Mouse (Mus musculus) cerebellum, postnatal 36 days (tissue): ENCODE results near the gene Tet3.

Source experiments
- DNase-seq, 2 experiments: peaks; one replicate each; pipeline ENCODE4 v3.0.0; 2021 to 2022; ENCODE audit warnings: mixed read lengths in 2 of 2

The Tet3 gene

DNA sequence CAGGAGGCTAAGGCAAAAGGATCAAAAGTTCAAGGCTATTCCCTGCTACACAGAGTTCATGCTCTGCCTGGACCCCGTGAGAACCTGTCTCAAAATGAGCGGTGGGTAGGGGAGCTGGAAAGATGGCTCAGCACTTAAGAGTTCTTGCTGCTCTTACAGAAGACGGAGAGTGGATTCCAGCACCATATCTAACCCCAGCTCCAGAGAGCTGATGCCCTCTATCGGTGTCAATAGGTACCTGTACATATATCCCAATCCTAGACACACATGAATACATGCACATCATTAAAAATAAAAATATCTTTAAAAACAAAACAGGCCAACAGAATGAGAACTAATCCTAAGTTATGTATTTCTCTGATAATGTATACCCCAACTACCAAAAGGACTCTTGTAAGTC, 19.3 kb upstream of the Tet3 start:
- no peak for DNase-seq

DNA sequence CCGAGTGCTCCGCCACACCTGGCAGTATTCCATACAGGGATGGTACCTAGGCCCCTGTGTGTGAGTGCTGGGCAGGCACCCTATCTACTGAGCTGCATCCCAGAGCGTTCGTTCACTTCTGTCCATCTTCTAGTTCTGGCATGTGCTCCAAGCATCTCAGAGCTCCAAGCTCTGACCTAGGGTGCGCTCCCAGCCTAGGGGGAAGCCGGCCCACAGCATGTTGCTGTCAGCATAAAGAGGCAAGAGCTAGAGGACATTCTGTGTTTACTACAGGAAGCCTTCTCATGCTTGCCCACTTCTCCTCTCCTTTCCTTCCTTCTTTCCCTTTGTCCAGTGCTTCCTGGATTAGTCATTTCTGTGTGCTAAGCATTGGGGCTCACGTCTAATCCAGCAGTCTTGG, 16.5 kb upstream of the Tet3 start:
- DNase-seq = no peak

DNA sequence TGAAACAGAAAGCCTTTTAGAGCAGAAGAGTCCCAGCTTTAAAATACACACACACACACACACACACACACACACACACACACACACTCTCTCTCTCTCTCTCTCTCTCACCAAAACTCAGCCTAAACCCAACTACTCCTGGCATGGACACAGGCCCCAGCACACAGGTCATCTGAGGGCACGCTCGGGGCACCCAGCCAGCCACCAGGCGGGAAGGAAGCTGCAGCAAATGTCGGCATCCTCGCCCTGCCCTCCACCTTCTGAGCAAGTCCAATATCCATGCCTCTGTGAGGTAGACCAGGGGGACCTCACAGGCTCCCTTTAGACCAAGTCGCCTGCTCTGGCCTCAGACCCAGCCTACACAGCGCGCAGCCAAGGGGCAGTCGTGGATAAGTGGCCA, 14.4 kb upstream of the Tet3 start:
- peak; percentile 69 to 78 for DNase-seq

DNA sequence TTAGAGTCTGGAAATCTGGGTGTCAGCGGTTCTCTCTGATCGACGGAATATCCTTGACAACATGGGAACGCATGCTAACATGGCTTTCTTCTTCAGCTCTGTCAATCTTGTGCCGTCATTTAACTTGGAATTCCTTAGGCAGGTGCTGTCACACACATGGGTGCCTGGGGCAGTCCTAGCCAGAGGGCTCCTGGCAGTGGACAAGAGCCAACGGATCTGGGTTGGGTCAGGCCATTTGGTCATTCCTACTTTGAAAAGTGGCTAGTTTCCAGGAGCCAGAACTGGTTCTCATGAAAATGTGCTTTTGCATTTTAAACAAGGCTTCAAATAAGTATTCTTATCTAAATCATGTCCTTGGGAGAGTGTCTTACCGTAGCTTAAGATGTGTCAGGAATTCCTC, 12.9 kb upstream of the Tet3 start:
- no peak for DNase-seq

DNA sequence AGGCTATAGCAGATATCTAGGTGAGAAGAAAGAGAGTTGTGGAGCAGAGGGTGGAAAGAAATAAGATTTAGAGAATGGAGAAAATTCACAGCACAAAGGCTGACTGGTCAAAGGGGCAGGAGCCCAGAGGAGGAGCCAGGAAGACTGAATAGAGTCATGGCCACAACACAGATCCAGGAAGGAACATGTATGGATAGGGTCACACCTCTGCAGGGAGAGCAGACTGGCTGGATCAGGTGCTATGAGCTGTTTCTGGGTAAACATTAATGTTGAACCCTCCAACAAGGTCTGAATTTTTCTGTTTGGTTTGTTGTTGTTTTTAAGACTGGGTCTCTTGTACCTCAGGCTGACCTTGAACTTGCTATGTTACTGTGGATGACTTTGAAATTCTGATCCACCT, 5.1 kb upstream of the Tet3 start:
- DNase-seq = no peak

DNA sequence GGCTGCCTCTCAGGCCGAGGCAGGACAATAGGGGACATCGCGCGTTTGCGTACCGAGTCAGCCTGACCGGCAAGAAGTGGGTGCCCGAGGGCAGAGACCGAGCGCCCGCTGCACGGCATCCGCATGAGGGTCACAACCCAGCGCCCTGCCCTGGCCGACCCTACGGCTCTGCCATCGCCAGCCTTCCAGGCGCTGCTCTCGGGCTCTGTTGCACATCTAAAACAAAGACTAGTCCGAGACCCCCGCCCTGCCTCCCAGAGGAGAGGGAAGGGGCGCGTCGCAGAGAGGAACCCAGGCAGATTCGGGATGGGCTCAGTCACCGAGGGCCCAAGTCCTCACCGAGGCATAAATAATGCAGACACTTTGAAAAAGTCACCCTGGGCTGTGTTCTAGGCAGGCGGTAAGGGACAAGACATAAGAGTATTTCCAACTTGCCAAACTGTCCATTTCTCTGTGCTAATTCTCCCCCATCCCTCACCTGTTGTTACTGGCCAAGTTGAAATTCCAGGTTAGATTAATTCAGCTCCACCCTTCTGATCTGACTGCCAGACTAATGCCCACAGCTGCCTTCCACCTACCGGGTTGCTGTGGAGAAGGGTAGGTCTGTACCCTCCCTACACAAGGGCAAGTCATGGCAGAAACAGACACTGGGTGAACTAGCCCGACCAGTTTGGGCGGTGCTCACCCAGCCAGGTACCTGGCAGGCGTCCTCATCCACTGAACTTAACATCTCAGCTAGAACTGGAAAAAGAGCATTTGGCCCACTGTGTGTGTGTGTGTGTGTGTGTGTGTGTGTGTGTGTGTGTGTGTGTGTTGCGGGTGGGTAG, 1.7 kb downstream of the Tet3 start:
- no peak for DNase-seq

DNA sequence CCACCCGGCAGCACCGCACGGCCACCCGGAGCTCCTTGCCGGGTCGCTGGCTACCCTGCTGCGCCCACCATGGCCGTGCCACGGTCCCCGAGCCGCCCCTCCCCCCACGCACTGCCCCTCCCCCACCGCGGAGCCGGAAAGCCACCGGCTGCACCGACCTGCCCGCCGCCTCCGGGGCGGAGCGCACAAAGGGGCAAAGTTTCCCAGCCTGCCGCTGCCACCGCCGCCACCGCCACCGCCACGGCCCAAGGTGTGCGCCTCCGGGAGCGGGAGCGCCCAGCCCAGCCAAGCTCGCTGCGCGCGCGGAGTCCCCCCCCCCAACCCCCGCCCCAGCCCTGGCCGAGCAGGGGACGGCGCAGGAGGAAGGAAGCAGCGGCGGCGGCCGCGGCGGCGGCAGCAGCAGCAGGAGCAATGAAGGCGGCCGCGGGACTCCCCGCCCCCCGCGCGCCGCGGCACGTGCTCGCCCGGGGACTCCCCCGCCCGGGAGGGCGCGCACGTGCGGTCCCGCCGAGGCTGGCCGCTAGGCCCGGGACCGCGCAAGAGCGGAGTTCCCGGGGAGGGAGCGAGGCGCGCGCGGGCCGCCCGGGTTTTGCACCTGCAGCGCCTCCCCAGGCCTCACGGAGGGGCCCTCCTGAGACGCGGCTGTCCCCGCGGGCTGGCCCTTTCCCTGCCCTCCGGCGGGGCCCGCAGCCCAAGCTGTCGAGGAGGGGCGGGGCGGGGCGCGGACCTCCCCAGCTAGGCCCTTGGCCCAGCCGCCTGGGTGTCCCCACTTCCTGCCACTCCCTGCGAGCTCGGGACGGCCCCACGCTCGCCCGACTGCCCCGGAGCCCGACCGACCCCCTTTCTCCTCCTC, 2.5 kb downstream of the Tet3 start:
- DNase-seq = peak; percentile 49 to 63

DNA sequence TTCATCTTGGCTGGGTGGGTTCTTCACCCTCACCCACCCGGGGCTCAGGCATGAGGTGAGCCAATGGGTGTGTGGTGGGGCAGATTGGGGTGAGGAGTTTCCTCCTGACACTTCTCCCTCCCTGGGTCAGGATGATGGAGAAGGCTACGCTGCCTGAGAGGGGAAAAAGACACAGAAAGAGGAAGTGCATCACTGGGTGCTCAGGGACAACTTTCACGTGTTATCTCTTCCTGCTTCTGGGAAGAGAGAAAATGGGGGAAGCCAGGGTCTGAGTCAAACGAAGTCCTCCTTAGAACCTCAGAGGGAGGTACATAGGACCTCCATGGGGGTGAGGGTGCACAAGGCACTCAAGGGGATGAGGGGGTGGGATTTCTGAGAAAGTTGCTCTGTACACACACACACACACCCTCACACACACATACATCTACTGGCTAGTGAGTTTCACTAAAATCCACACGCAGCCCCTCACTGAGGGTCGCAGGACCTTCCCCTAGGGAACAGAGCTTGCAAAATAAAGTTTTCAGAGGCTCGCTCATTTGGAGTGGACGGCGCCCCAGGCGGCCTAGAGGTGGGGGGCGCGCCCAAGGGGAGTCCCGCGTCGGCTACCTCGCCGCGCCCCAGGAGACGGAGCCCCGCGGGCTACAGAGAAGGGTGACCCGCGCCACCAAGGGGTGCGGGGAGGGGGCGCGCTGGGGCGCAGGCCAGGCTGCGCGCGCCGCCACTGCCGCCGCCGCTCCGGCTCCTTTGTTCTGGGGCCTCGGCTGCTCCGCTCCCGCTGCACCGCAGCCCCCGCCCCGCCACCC, 3.4 kb downstream of the Tet3 start:
- DNase-seq = peak in 1 of 2 experiments; percentile 23

DNA sequence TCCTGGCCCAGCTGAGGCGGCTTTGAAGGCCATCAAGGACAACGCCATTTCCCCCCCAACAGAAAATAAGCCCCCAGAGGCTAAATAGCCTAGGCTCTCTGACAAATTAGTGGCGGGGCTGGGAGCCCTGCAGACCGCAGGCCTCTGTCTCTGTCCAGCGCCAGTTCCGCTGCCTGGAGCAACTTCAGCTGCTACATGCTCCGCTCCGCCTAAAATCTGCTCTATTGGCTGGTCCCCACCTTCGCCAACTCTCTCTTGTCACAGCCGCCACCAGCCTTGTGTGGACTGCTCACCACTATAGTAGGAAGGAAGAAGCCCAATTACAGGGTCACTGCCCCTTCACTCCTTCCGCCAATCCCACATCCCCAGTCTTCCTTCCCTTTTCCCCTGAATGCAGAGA, 5.2 kb downstream of the Tet3 start:
- DNase-seq = no peak

DNA sequence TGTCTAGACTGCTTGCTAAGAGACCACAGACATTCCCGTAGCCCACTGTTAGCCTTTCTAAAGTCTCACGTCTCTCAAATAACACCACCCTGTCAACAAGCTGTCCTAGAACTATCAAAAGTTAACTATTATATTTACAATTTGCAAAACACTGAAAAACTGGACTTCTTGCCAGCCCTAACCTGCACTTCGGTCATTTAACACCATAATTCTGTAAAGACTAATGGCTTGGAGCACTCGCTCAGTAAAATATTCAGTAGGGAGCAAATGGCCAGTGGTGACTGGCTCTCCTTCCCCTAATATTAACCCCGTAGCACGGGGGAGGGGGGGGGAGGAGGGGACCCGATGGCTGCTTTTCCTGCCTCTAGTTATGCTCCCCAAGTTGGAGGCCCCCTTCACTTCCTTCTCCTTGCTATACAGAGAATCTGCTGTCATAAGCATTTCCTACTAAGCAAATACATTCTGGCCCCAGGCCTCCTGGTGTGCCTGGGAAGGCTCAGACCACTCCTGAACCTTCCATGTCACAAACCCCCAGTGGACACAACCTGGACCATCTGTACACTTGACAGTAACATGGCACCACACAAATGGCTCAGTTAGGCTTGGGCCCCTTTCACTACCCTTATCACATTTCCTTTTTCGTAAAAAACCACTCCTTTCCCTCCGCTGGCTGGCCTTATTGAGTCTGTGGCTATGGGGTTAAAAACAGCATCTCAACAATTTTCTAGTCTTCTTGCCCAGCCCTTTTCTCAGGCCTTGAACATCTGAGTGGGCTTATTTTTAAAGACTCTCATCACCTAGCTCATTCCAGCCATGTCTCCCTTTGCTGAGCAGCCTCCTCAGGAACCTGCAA, 8.2 kb downstream of the Tet3 start:
- no peak for DNase-seq

DNA sequence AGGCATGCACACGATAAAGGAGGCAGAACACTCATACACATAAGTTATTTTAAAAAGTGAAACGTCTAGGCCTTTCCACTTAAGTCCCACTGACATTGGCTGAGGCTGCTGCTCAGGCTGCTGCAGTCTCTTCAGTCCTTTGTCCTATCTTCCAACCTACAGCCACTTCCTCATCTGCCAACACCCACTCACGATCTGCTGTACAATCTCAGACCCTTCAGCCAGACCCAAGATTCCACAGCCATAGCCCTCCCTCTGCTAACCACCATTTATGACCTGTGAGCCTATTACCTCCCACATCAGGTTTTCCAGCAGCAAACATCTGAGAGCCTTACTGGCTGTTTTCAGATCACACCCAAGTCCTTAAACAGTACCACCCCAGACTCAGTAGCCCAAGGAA, 9.4 kb downstream of the Tet3 start:
- DNase-seq = no peak

DNA sequence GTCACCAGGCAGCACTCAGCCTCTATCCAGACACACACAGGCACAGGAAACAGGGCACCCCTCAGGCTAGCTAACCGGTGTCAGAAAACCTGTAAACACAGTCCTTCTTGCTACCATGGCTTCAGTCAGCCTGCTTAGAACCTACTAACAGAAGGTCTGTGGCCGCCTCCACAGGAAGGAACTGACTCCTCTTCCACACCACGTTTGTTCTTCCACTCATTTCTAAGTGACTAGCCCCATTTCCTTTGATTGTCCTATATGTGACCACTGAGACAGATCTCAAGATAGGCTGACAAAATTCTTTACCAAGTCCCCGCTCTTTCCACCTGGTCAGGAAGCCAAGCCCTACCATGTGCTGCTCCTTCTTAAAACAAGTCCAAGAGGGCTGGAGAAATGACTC, 10.0 kb downstream of the Tet3 start:
- no peak for DNase-seq

DNA sequence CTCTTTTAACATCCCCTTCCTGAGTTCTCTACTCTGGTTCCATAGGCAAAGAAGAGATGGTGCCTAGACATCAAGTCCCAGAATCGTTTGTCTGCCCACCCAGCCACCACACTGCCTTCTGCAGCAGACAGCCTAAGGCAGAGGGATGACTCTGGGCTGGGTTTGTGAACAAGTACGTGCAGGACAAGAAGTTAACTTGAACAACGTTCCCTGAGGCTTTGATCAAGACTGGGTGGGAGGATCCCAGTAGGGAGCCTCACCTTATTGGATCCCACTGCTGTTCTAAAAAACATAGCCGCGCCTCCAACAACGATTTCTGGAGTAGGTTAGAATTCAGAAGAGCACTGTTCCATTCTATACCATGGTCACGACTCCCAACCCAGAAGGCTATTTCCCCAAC, 11.9 kb downstream of the Tet3 start:
- DNase-seq = no peak

DNA sequence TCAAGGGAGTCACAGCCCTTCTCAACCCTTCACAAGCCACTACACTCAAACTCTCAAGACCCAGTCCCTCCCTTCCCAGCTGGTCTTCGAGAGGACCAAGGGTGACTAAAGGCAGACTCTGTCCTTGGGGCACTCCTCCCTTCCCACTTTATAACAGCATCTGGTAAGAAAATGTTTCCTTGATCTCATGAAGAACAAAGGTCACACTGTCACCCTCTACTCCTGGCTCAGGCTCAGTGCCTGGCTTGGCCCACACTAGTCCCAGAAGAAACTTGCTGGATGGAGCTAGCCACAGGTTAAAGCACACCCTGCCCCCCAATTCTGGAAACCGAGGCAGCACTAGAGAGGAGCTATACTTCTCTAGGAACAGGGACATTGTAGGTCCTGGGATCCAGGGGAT, 13.1 kb downstream of the Tet3 start:
- no peak for DNase-seq

DNA sequence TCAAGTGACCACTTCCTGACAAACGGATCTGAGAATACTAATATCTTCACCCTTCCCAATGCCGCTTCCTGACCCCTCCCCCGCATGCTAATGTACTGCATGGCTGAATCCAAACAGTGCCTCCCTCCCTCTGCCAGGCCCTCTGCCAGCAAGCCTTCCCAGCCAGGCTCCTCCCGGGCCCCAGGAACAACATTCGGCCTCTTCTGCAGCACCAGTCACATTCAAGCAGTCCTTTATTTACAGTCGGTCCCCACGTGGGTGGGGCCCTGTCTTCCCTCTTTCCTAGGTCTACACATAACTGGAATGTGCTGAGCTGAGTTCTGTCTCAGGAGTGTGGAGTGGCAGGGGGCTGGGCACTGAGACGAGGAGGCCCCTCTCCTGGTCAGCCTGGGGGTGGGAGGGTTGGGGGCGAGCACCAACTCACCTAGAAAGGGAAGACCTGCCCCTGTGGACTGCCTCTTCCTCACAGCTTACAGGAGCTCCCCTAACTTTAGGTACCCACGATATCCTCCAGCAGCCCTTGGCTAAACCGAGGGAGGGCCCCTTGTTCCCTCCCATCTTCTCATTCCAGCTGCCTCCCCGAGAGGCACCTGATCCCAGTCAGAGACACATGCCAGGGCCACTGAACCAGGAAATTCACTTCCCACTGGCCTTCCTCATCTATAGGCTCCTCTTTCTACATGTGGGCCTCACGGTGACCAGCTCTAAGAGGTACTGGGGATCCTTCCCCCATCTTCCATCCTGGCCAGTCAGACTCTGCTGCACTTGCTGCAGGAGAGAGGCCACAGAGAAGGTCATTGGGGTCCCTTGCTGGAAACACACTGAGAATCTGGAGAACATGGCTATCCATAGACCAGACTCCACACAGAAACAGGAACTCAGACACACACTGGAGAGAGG, 15.2 kb downstream of the Tet3 start:
- DNase-seq = peak; percentile 74 to 81

DNA sequence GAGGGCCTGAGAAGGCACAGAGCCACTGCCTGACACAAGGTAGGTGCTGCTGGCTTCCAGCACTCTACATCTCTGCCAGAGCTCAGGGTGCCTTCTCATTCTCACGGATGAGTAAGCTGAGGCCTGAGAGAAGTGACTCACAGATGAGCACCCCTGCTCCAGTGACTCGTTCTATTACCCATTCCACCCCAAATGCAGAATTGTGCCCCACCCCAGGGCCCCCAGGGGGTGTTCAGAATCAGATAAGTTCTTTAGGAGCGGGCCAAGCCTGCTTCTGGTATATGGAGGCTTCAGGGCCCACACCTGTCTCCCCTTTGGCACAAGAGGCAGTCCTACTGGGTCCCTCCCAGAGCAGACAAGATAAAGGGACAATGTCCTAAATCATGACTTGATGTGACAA, 16.2 kb downstream of the Tet3 start:
- DNase-seq = no peak

DNA sequence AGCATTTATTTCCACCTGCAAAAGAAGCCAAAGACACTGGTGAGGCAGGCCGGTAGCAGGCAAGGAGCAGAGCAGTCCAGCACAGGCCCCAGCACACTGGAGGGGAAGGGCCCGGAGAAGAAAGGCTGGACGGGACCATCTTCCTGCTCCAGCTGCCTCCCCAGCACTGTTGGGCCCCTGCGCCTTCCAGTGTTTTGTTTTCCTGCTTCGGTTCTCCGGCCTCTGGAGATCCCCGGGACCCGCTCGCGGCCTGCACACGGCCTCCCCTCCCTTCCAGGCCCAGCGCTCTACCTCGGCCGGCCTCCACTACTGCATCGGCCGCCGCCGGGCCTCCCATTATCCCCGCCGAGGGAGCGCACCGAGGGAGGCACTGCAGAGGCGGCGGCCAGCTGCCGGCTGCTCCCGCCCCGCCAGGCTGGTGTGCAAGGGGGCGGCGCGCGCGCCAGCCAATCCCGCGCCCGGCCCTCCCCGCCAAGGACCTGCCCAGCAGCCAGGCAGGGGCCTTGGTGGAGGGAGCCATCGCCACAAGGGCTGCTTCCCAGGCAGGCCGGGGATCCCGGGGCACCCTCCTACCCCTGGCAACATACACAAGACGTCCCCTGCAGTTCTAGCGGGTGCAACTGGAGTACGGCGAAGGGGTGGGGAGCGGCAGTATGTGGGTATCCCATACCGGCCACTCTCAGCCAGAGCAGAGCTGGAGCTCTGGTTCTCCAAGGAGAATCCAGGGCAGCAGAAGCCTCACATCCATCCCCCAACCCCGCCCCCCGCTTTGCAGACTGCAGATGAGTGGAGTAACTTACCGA, 17.4 kb downstream of the Tet3 start:
- peak; percentile 77 to 86 for DNase-seq

DNA sequence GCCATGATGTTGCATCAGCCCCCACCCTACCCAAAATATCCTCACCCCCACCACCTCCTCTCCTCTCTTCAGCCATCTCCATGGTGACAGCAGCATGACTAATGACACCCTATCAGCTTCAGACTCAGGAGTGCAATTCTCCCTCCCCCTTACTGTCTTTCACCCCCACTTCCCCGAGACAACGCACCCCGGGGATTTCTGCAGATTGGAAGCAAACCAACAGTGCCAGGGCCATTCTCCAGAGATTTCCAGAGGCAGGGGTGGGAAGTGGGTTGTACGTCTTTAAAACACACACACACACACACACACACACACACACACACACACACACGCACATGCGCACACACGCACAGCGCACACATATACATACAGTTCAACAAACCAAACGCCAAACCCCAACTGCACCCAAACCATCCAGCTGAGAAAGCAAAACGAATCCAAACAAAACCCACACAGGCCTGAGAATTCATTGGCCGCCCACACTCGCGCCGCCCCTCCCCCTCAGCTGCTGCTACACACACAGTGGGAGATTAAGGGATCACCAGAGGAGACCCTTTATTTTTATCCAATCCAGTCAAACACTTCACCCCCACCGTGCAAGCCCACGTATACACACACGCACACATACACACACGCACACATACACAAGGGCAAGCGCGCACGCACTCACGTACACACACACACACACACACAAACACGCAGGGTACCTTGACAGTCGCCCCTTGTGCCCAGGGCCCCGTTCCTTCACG, 18.2 kb downstream of the Tet3 start:
- peak; percentile 71 to 74 for DNase-seq

DNA sequence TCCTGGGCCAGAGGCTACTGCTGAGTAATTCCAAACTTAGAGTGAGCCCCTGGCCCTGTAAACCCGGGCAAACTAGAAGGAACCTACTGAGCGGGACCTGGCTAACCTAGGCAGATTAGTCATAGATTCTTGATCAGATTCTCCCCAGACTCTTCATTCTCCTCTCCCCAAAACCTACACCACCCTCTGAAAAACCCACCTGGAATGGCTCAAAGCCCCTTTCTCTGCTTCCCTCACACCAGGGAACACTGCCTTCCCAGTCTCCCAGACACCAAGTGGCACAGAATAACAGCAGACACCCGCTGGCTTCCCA, 18.7 kb downstream of the Tet3 start:
- DNase-seq = no peak

DNA sequence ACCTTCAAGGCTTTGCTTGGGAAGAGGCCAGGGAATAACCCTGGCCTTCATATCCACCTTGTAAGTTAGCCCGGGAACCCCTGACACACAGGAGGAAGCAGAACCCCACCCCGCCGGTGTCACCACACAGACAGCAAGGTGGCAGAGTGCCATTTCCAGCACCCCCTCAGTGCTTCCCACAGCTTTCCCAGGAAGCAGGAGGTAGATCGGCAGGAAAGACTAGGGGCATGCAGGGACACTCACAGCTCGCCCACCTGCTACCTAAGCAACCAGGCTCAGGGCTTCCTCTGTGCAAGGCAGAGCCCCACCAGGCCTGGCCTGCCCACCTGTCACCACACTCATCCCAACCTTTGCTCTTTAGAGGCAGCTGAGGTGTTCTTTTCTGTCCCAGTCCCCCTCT, 19.1 kb downstream of the Tet3 start:
- peak; percentile 50 to 63 for DNase-seq
